In genomic region chr11:90247793-90248192, GRCm38 (mm10) we compare ENCODE assay signal across 24 mouse cellular contexts.
"Had no signal": no experiment of that assay in that cellular context is flagged by ENCODE, and none has a peak within 500 bp of the region (broad histone marks: within the 10 kb centered on the region; RNA-seq: fewer than 3 reads in every experiment).

No protein-coding gene starts in this region.

- DNase-seq: gastrocnemius, adult 2 months; gastrocnemius, postnatal 10 days; gastrocnemius, postnatal 25 days; heart, adult 2 months; heart, postnatal 14 days; heart, postnatal 36 days; kidney, adult 11 months; kidney, adult 2 months; kidney, adult 9 months; kidney, postnatal 14 days; kidney, postnatal 36 days; layer of hippocampus, adult 9-11 months; layer of hippocampus, postnatal 36 days; left cerebral cortex, postnatal 4 days had no signal

- H3K27me3 ChIP-seq: heart, embryonic 13.5 days; heart, embryonic 15.5 days; hindbrain, embryonic 15.5 days; kidney, embryonic 15.5 days; limb, embryonic 13.5 days; limb, embryonic 15.5 days; liver, embryonic 12.5 days had no signal

- H3K27ac ChIP-seq: gastrocnemius, adult 2 months; kidney, embryonic 15.5 days; kidney, postnatal 0 days; limb, embryonic 13.5 days; limb, embryonic 15.5 days; liver, embryonic 12.5 days had no signal

- H3K4me3 ChIP-seq: heart, adult 2 months; hindbrain, embryonic 15.5 days; kidney, embryonic 15.5 days; limb, embryonic 13.5 days had no signal

- ATAC-seq: hindbrain, postnatal 0 days; intestine, embryonic 16.5 days; liver, embryonic 12.5 days had no signal

- H3K9ac ChIP-seq: heart, embryonic 15.5 days; hindbrain, embryonic 15.5 days; kidney, embryonic 15.5 days; limb, embryonic 13.5 days; limb, embryonic 15.5 days had no signal

- H3K36me3 ChIP-seq: heart, embryonic 13.5 days; heart, embryonic 15.5 days; hindbrain, embryonic 15.5 days; kidney, embryonic 15.5 days; limb, embryonic 13.5 days; limb, embryonic 15.5 days; liver, embryonic 12.5 days had no signal

- H3K9me3 ChIP-seq: heart, embryonic 13.5 days; heart, embryonic 15.5 days; hindbrain, embryonic 15.5 days; kidney, embryonic 15.5 days; limb, embryonic 13.5 days; limb, embryonic 15.5 days; liver, embryonic 12.5 days had no signal
